Mouse (Mus musculus) intestine, postnatal 0 days (tissue): ENCODE measurements around the gene Pa2g4. TPM values are rescaled to one million over a fixed set of nuclear protein-coding genes. Genes with fewer than 3 reads are reported as not detected.
A peak's percentile ranks its signal among the peaks of the same experiment; 100 is the strongest.

ENCODE experiments used
- ATAC-seq: fragments of 200-750 bp; cut with Nextera tagmentation; 2 replicates; pipeline ENCODE4 v1.8.0; 2017; ENCODE audit warnings: mild to moderate bottlenecking, moderate TSS enrichment, moderate library complexity
- H3K27ac ChIP-seq: fragments of 300-500 bp; sonication (generic); 2 replicates; pipeline ENCODE4 v1.5.1; 2014; ENCODE audit warnings: mild to moderate bottlenecking, low read depth, low read length, moderate library complexity
- H3K27me3 ChIP-seq: fragments of 300-500 bp; sonication (generic); replicated peaks from 2 replicates; pipeline ENCODE4 v1.6.1; 2014; ENCODE audit warnings: low read length, mixed read lengths; ENCODE audit not compliant: control insufficient read depth, insufficient read depth
- H3K36me3 ChIP-seq: fragments of 300-500 bp; sonication (generic); 2 replicates; pipeline ENCODE4 v1.6.1; 2014; ENCODE audit warnings: mild to moderate bottlenecking, moderate library complexity; ENCODE audit not compliant: control insufficient read depth, insufficient read depth
- H3K4me1 ChIP-seq: fragments of 300-500 bp; sonication (generic); replicated peaks from 2 replicates; pipeline ENCODE4 v1.6.1; 2014; ENCODE audit warnings: antibody characterized with exemption, low read length, mixed read lengths; ENCODE audit not compliant: control insufficient read depth, insufficient read depth
- H3K4me2 ChIP-seq: fragments of 300-500 bp; sonication (generic); replicated peaks from 2 replicates; pipeline ENCODE4 v1.6.1; 2014; ENCODE audit warnings: low read depth, mild to moderate bottlenecking, moderate library complexity
- H3K4me3 ChIP-seq: fragments of 300-500 bp; sonication (generic); 2 replicates; pipeline ENCODE4 v1.5.1; 2014; ENCODE audit warnings: low read depth, low read length
- H3K9ac ChIP-seq: fragments of 300-500 bp; sonication (generic); 2 replicates; pipeline ENCODE4 v1.6.1; 2014; ENCODE audit warnings: mild to moderate bottlenecking, low read depth, low read length
- H3K9me3 ChIP-seq: fragments of 300-500 bp; sonication (generic); 2 replicates; pipeline ENCODE4 v1.6.1; 2016; ENCODE audit warnings: mixed run types; ENCODE audit not compliant: control insufficient read depth
- CTCF ChIP-seq: sonication (generic); IDR thresholded peaks from 2 replicates; pipeline ENCODE4 v1.5.1; 2016; ENCODE audit warnings: low read depth, mild to moderate bottlenecking, control low read depth, antibody characterized with exemption, moderate library complexity
- WGBS: fragments of 180-500 bp; shearing (Covaris S2); extraction: QIAGEN DNeasy Blood & Tissue Kit; methylation state at CpG from one replicate; pipeline ENCODE4 v1.1.7; 2014; 5-methylcytosine and 5-hydroxymethylcytosine counted together
- microRNA-seq: library from miRNA; unstranded; fragments of <30 nt; microRNA quantifications from one replicate; pipeline ENCODE4, GENCODE M21; 2016
- polyA plus RNA-seq: library from polyadenylated mRNA; unstranded; fragments of >200 nt; fragmentation: Nextera tagmentation; extraction: Ambion mirVana; gene quantifications from 2 replicates; pipeline ENCODE4 v1.2.1, GENCODE M21; 2015

Gene Pa2g4
- polyA plus RNA-seq, 1 experiment from 2014 or later: 66.8 TPM

- Histone ChIP-seq H3K27ac (no peak overlapping the region), H3K4me1 (no peaks in the 10 kb centered on the region), H3K9ac (no peak overlapping the region), H3K9me3 (no peaks in the 10 kb centered on the region), H3K27me3 (no peaks in the 10 kb centered on the region), H3K4me3 (no peak overlapping the region), H3K4me2 (no peak overlapping the region), H3K36me3 (peaks cover 71% of the 10 kb centered on the region)
- WGBS: 71% methylated on average over 4 of the region's 4 CpGs
- ATAC-seq: 0 out of 2 replicates have a peak, but pooled peaks have one; percentile 12
- no peak for TF ChIP-seq CTCF
These were observed 50.7 kb downstream of the Pa2g4 start for GRCm38 (mm10) chr10:128515044-128515443.

- Histone ChIP-seq H3K27ac (no peak overlapping the region), H3K27me3 (no peaks in the 10 kb centered on the region), H3K4me3 (no peak overlapping the region), H3K4me2 (no peak overlapping the region), H3K9ac (no peak overlapping the region), H3K9me3 (no peaks in the 10 kb centered on the region), H3K4me1 (no peaks in the 10 kb centered on the region), H3K36me3 (peaks cover 49% of the 10 kb centered on the region)
- ATAC-seq: no peak
- 88% methylated on average over 12 of the region's 12 CpGs for WGBS
- TF ChIP-seq CTCF: no peak
These were observed 54.0 kb downstream of the Pa2g4 start for GRCm38 (mm10) chr10:128511761-128512160.

- Histone ChIP-seq H3K4me3 (no peak overlapping the region), H3K36me3 (peaks cover 44% of the 10 kb centered on the region), H3K9me3 (no peaks in the 10 kb centered on the region), H3K4me2 (no peak overlapping the region), H3K27ac (no peak overlapping the region), H3K4me1 (no peaks in the 10 kb centered on the region), H3K27me3 (no peaks in the 10 kb centered on the region), H3K9ac (no peak overlapping the region)
- TF ChIP-seq CTCF: no peak
- 90% methylated on average over 9 of the region's 9 CpGs for WGBS
- ATAC-seq: no peak
These were observed 54.6 kb downstream of the Pa2g4 start for GRCm38 (mm10) chr10:128511189-128511588.

- Histone ChIP-seq H3K9ac (no peak overlapping the region), H3K4me1 (no peaks in the 10 kb centered on the region), H3K36me3 (peaks cover 36% of the 10 kb centered on the region), H3K27me3 (no peaks in the 10 kb centered on the region), H3K27ac (0 out of 2 replicates have a peak overlapping the region, but pooled peaks have one; percentile 8), H3K4me2 (no peak overlapping the region), H3K9me3 (no peaks in the 10 kb centered on the region), H3K4me3 (no peak overlapping the region)
- WGBS: 80% methylated on average over 11 of the region's 11 CpGs
- no peak for ATAC-seq
- no peak for TF ChIP-seq CTCF
These were observed 55.5 kb downstream of the Pa2g4 start for GRCm38 (mm10) chr10:128510301-128510700.

GRCm38 (mm10) chr10:128509831-128510230, 56.0 kb downstream of the Pa2g4 start:
- no peak for TF ChIP-seq CTCF
- no peak overlapping the region for H3K4me3 ChIP-seq
- no peak overlapping the region for H3K4me2 ChIP-seq
- peaks cover 36% of the 10 kb centered on the region for H3K36me3 ChIP-seq
- 62% methylated on average over 4 of the region's 4 CpGs for WGBS
- H3K9ac ChIP-seq: no peak overlapping the region
- ATAC-seq: no peak
- no peaks in the 10 kb centered on the region; the same call in 1 of the 2 replicates for H3K4me1 ChIP-seq
- H3K9me3 ChIP-seq: no peaks in the 10 kb centered on the region
- H3K27ac ChIP-seq: peak overlapping the region; percentile 8; the same call in 1 of the 2 replicates
- no peaks in the 10 kb centered on the region for H3K27me3 ChIP-seq

- H3K4me2 ChIP-seq: no peak overlapping the region
- no peaks in the 10 kb centered on the region for H3K9me3 ChIP-seq
- no peaks in the 10 kb centered on the region; the same call in 1 of the 2 replicates for H3K4me1 ChIP-seq
- no peak for ATAC-seq
- no peak for TF ChIP-seq CTCF
- no peak overlapping the region for H3K9ac ChIP-seq
- H3K27me3 ChIP-seq: no peaks in the 10 kb centered on the region
- 87% methylated on average over 9 of the region's 9 CpGs for WGBS
- peaks cover 36% of the 10 kb centered on the region for H3K36me3 ChIP-seq
- H3K4me3 ChIP-seq: no peak overlapping the region
- H3K27ac ChIP-seq: no peak overlapping the region
These were observed 56.6 kb downstream of the Pa2g4 start for GRCm38 (mm10) chr10:128509203-128509602.

- ATAC-seq: no peak
- WGBS: 66% methylated on average over 9 of the region's 9 CpGs
- TF ChIP-seq CTCF: no peak
- H3K36me3 ChIP-seq: peaks cover 29% of the 10 kb centered on the region
- H3K9me3 ChIP-seq: no peaks in the 10 kb centered on the region
- H3K9ac ChIP-seq: no peak overlapping the region
- no peak overlapping the region for H3K27ac ChIP-seq
- H3K4me3 ChIP-seq: no peak overlapping the region
- no peaks in the 10 kb centered on the region for H3K27me3 ChIP-seq
- no peaks in the 10 kb centered on the region; the same call in 1 of the 2 replicates for H3K4me1 ChIP-seq
- no peak overlapping the region for H3K4me2 ChIP-seq
These were observed 57.5 kb downstream of the Pa2g4 start for GRCm38 (mm10) chr10:128508260-128508659.

Small RNAs within 50 kb of the gene (microRNA-seq; reads per million reads assigned to microRNA genes)
- gene Gm47275 (not detected), gene Mir6916 (not detected), gene Mir6917 (not detected)

Other genes starting within 250 kb of the Pa2g4 start
- 254 and 273 TPM in 2 replicates for gene Cnpy2, start 243.5 kb downstream of the Pa2g4 start, polyA plus RNA-seq
- 248 and 266 TPM in 2 replicates for gene Cs, start 228.3 kb downstream of the Pa2g4 start, polyA plus RNA-seq
- gene Coq10a, start 197.0 kb downstream of the Pa2g4 start, polyA plus RNA-seq: 21.1 and 22.3 TPM in 2 replicates
- gene Ankrd52, start 188.9 kb downstream of the Pa2g4 start, polyA plus RNA-seq: 4.0 and 4.9 TPM in 2 replicates
- 109 and 114 TPM in 2 replicates for gene Slc39a5, start 164.8 kb downstream of the Pa2g4 start, polyA plus RNA-seq
- 79.2 and 82.5 TPM in 2 replicates for gene Nabp2, start 154.5 kb downstream of the Pa2g4 start, polyA plus RNA-seq
- 29.1 and 33.1 TPM in 2 replicates for gene Rnf41, start 154.3 kb downstream of the Pa2g4 start, polyA plus RNA-seq
- 31.1 and 31.6 TPM in 2 replicates for gene Smarcc2, start 106.7 kb downstream of the Pa2g4 start, polyA plus RNA-seq
- gene Myl6, start 71.8 kb downstream of the Pa2g4 start, polyA plus RNA-seq: 2,493 and 2,543 TPM in 2 replicates
- 1.3 and 1.8 TPM in 2 replicates for gene Myl6b, start 67.3 kb downstream of the Pa2g4 start, polyA plus RNA-seq
- gene Esyt1, start 40.1 kb downstream of the Pa2g4 start, polyA plus RNA-seq: 11.7 and 12.5 TPM in 2 replicates
- 10.0 and 10.4 TPM in 2 replicates for gene Zc3h10, start 18.2 kb downstream of the Pa2g4 start, polyA plus RNA-seq
- gene Rpl41, start 16.7 kb downstream of the Pa2g4 start, polyA plus RNA-seq: 2,426 and 2,428 TPM in 2 replicates
- 22.3 and 23.8 TPM in 2 replicates for gene Erbb3, start 23.7 kb upstream of the Pa2g4 start, polyA plus RNA-seq
- 519 and 548 TPM in 2 replicates for gene Rps26, start 60.8 kb upstream of the Pa2g4 start, polyA plus RNA-seq
- 0.95 and 1.7 TPM in 2 replicates for gene Ikzf4, start 80.0 kb upstream of the Pa2g4 start, polyA plus RNA-seq
- gene Suox, start 108.1 kb upstream of the Pa2g4 start, polyA plus RNA-seq: 5.1 and 5.4 TPM in 2 replicates
- gene Rab5b, start 130.3 kb upstream of the Pa2g4 start, polyA plus RNA-seq: 35.9 and 37.8 TPM in 2 replicates
- gene Pmel, start 138.2 kb upstream of the Pa2g4 start, polyA plus RNA-seq: 0.55 and 0.86 TPM in 2 replicates
- 23.3 and 24.1 TPM in 2 replicates for gene Cdk2, start 139.0 kb upstream of the Pa2g4 start, polyA plus RNA-seq
- 7.1 and 8.2 TPM in 2 replicates for gene Dgka, start 178.9 kb upstream of the Pa2g4 start, polyA plus RNA-seq
- gene Pym1, start 181.9 kb upstream of the Pa2g4 start, polyA plus RNA-seq: 22.3 and 22.7 TPM in 2 replicates
- gene Mmp19, start 224.9 kb upstream of the Pa2g4 start, polyA plus RNA-seq: 0.97 and 1.4 TPM in 2 replicates
- 28.2 and 31.8 TPM in 2 replicates for gene Dnajc14, start 238.1 kb upstream of the Pa2g4 start, polyA plus RNA-seq
- gene Tmem198b, start 238.4 kb upstream of the Pa2g4 start, polyA plus RNA-seq: 5.1 and 5.7 TPM in 2 replicates